Mouse (Mus musculus) gastrocnemius, adult 18-20 months (tissue): Measurements from ENCODE around the gene Hist1h2bp. TPM values are rescaled to one million over a fixed set of nuclear protein-coding genes. Genes with fewer than 3 reads are reported as not detected.
"Not testable (repeated sequence)": the region's sequence is repeated elsewhere in the genome, so short reads cannot be mapped to it uniquely, and the experiment has no call there.

Source experiments
- DNase-seq: peaks from one replicate; pipeline ENCODE4 v3.0.0; 2021; ENCODE audit warnings: low spot score
- long read RNA-seq, 2 experiments: library from polyadenylated mRNA; stranded (forward); transcript quantifications; one replicate each; pipeline ENCODE4 v2.0.0; 2021
- total RNA-seq, 2 experiments: library from RNA; stranded (reverse); gene quantifications; 2 replicates each; pipeline ENCODE4 v1.2.3; 2021

Gene Hist1h2bp
- not detected for total RNA-seq
- long read RNA-seq, experiment 1: 0 reads
- long read RNA-seq, experiment 2: 0 reads

DNA sequence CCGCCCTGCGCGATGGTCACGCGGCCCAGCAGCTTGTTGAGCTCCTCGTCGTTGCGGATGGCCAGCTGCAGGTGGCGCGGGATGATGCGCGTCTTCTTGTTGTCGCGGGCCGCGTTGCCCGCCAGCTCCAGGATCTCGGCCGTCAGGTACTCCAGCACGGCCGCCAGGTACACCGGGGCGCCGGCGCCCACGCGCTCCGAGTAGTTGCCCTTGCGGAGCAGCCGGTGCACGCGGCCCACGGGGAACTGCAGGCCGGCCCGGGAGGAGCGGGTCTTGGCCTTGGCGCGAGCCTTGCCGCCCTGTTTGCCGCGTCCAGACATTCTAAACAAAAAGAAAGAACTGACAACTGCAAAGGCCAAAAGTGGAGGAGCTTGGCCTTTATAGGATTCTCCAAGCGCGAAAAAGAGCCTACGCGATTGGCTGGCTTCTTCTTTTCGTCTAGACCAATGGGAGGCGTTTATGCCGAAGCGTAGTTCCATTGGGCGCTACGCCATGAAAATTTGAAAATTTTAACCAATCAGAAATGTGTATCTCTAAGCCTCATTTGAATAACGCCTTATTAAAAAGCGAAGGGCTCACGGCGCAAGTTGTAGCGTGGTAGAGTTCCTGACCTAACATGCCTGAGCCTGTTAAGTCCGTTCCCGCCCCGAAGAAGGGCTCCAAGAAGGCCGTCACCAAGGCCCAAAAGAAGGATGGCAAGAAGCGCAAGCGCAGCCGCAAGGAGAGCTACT, at the start of gene Hist1h2bp, which contains the start of gene Hist1h2an:
Hist1h2bp (plus strand) TSS at position 563 of the 731 bp plus-strand sequence.
Hist1h2an (minus strand) TSS at position 320 of the 731 bp plus-strand sequence.
- peak; percentile 91 for DNase-seq

DNA sequence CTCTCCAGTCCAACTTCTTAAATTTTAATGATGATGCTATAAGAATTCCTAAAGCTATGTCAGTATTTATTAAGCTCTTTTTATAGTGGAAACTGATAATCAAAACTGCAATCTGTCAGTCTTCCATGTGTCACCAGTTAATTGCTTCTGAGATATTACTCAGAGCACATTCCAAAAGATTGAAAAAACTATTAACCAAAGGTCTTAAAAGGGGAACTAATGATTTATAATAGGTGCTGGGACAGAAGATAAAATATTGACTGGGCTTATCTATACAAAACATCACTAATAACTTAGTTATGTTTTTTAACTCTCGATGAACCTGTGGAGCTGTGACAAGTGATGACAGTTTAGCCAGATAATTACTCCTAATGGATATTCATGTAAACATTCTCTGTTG, 42.3 kb upstream of the Hist1h2bp start:
- no peak for DNase-seq

DNA sequence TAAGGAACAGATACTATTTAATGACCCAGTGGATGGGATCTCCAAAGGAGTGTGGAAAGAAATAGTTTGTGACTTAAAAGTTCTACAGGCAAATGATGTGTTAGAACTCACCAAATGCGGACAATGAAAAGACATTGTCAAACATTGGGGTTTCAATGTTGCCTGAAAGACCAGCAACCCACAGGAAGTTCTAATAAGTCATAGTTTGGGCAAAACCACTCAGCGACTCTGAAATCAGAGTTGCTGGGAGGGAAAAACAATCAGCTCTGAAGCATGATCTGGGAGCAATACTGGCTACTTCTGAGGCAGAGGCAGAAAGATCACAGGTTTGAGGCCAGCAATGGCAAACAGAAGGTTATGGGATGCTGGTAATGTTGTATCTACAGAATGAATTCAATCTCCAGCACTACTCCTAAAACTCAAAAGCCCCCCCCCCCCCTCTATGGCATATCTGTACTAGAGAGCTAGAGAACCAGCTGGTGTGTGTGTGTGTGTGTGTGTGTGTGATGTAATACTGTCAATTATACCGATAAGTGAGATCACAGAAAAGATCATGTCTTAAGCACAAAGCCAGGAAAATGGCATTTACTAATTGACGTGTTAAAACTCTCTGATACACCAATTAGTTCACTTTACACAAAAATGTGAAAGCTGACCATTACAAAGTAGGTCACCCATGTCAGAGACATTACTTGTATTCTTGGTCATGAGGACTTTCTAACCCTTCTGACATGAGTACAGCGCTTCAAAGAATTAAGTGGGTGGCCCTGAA, 37.7 kb upstream of the Hist1h2bp start:
- no peak for DNase-seq

DNA sequence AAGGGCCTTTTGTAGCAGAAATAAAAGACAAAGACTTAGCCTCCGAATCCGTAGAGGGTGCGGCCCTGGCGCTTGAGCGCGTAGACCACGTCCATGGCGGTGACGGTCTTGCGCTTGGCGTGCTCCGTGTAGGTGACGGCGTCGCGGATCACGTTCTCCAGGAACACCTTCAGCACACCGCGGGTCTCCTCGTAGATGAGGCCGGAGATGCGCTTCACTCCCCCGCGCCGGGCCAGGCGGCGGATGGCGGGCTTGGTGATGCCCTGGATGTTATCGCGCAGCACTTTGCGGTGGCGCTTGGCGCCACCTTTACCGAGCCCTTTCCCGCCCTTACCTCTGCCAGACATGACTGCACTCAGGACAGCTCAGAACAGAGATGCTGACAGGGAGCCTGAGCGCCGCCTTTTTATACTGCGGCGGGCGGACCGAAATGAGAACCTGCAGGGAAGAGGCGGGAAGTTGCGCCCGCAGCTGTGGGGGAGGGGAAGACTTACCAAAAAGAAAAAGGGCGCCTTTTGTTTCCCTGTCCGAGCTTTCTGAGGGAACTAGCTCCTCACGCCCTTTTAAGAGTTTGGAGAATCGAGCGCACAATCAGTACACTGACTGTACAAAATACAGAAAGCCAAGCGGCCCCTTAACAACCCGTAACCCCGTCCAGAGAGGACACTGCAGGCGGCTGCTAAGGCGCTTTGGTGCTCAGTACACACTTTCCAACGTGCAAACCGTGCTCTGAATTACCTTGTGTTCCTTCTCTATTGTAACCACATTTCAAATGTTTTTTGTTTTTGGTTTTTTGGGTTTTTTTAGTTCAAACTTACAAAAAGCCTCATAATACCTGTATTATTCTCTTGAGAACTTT, 36.9 kb upstream of the Hist1h2bp start, which contains the start of gene Hist1h4k:
Hist1h4k (minus strand) TSS at position 347 of the 859 bp plus-strand sequence.
- DNase-seq: peak; percentile 48

DNA sequence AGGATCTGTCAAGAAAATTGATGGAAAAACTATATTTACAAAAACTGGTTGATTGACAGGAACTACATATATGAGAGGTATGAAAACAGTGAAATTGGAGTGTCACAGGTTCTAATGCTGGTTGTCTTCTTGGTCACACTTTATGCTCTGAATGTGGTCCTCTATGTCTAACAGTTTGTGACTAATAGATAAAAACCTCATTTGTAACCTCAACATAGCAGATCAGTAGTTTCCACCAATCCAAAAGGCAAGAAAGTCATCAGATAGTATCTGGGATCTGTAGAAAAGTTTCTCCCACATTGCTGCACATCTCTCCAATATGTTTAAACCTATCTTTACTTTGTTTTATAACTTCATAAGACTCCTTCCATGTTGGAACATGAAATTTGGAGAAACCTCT, 35.8 kb upstream of the Hist1h2bp start:
- no peak for DNase-seq

DNA sequence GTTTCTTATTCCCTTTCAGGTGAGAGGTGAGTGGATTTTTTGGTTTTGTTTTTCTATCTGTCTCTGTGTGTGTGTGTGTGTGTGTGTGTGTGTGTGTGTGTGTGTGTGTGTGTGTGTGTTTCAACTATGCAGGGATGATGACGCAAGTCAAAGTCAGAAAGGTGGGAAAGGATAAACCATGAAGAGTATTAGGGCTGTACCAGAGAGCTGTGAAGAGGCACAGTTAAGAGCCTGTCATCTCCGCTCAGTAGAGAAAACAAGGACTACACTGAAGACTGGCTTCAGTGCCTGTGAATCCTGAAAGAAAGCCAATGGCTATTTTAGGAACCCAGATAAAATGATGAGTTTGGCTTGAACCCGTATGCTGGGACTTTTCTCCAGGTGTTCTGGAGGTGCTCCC, 35.4 kb upstream of the Hist1h2bp start:
- no peak for DNase-seq

DNA sequence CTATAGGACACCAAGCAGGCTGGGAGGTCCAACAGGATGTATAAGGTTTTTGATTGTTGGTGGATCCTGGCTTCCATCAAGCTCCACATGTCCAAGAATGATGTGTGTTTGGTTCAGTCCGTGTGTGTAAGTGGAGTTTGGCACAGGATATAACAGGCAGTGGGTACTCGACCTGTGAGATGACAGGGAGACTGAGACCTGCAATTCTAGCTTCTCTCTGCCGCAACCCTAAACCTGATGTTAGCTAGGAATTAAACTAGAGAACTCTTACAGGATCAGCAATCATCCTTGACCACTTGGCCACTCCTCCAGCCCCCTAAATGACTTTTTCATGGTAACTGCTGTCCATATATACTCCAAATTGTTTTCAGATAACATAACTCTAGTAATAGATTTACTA, 34.9 kb upstream of the Hist1h2bp start:
- no peak for DNase-seq

DNA sequence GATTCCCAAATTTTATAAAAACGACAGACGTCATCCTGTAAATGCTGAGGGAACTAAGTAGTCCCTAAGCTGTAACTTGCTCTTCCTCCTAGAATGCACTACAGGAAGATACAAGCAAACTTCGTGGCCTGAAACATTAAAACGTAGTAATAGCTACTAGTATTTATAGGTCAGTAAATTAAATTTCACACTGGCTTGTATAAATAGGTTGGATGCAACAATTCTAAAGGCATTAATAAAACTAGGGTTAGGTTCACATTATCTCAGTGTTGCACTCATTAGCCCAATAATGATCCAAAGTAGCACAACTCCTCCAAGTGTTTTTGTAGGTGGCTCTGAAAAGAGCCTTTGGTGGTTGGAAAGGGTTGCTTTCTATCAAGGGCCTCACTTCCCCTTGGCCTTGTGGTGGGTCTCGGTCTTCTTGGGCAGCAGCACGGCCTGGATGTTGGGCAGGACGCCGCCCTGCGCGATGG, 34.2 kb upstream of the Hist1h2bp start:
- no peak for DNase-seq

DNA sequence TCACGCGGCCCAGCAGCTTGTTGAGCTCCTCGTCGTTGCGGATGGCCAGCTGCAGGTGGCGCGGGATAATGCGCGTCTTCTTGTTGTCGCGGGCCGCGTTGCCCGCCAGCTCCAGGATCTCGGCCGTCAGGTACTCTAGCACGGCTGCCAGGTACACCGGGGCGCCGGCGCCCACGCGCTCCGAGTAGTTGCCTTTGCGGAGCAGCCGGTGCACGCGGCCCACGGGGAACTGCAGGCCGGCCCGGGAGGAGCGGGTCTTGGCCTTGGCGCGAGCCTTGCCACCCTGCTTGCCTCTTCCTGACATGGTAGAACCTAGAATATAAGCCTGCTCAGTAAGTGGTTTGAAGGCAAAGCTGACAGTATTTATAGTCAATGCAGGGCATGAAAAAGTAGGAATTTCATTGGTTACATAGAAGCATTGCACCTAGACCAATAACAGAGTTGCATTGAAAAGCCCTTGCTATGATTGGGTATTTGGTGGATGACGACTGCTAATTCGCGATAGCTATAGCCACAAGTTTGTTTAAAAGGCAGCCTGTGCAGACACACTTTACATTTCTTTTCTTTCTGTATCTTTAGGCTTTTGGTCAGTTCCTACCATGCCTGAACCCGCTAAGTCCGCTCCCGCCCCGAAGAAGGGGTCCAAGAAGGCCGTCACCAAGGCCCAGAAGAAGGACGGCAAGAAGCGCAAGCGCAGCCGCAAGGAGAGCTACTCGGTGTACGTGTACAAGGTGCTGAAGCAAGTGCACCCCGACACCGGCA, 33.6 kb upstream of the Hist1h2bp start, which contains the start of the genes Hist1h2ak and Hist1h2bn:
Hist1h2ak (minus strand) TSS at position 304 of the 762 bp plus-strand sequence.
Hist1h2bn (plus strand) TSS at position 600 of the 762 bp plus-strand sequence.
- DNase-seq: peak; percentile 27

DNA sequence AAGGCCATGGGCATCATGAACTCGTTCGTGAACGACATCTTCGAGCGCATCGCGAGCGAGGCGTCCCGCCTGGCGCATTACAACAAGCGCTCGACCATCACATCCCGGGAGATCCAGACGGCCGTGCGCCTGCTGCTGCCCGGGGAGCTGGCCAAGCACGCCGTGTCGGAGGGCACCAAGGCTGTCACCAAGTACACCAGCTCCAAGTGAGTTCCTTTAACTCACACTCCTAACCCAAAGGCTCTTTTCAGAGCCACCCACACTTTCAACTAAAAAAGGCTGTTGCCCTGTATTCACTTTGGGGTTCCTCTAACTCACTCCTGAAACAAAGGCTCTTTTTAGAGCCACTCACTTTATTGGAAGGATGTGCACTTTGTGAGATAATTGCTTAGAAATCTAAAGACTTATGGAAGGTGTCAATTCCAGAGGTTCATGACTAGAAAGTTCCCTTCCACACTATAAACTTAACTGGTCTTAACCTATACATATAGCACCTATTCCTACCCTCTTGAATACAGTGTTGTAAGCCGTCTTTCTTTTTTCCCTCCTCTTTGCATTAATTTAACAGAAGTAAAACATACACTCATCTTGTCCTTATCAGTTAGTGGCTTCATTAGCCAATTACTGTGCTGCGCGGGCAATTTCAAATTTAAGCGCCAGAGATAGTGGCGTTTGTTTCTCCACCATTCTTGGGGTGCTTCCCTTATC, 32.8 kb upstream of the Hist1h2bp start:
- not testable (repeated sequence) for DNase-seq

DNA sequence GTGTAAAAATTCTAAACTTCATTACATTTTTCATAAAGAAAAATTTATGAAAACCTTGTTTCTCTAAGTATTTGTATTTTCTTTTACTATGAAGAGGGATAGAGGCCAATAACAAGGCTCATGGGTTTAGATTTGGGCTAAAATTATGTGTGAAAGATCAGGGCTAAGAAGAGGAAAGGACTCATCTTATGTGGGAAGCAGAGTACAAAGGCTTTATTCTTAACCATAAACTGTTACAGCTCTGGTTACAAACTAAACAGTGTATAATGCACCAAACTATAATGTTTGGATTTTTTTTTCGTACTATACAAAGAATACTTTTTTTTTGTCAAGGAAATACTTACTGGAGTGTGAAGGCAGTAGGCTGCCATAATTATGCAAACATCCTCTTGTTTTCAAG, 31.6 kb upstream of the Hist1h2bp start:
- DNase-seq: no peak

DNA sequence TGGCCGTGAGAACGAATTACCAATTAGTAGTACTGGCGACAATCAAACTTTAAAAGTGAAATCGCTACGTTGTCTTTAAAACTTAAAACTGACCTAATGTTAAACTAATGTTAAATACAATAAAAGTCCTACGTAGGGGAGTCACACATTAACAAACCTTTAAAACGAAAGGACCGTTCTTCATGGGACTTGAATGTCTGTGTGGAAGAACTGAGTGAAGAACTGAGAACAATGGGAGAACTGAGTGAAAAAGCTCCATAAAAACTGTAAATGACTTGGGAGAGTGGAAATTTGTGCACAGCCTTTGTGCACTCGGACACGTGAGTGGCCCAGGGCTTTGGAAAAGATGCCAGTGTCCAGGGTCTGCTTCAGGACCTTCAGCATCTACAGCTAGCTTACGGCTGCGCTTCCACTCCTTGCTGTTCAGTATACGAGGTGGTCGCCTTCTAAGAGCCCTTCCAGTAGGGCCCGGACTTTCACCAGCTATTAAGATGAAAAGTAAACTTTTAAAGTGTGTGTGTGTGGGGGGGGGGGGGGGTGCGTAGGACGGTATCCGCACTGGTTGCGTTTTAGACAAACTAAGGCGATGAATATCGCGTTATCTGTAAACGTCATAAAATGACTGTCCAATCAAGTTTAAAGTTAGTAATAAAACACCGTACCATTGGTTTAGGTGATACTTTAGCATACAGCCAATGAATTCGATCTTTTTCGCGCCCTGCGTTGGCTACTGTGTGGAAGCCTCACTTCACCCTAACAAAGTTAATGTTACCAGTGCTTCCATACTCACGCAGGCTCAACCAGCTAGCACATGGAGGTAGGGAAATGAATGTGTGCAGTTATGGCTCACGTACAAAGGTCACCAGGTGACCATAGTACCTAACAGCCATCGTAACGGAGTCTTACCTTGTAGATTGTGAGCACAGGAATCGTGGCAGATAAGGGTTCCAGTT, 8.2 kb upstream of the Hist1h2bp start:
- peak; percentile 58 for DNase-seq

DNA sequence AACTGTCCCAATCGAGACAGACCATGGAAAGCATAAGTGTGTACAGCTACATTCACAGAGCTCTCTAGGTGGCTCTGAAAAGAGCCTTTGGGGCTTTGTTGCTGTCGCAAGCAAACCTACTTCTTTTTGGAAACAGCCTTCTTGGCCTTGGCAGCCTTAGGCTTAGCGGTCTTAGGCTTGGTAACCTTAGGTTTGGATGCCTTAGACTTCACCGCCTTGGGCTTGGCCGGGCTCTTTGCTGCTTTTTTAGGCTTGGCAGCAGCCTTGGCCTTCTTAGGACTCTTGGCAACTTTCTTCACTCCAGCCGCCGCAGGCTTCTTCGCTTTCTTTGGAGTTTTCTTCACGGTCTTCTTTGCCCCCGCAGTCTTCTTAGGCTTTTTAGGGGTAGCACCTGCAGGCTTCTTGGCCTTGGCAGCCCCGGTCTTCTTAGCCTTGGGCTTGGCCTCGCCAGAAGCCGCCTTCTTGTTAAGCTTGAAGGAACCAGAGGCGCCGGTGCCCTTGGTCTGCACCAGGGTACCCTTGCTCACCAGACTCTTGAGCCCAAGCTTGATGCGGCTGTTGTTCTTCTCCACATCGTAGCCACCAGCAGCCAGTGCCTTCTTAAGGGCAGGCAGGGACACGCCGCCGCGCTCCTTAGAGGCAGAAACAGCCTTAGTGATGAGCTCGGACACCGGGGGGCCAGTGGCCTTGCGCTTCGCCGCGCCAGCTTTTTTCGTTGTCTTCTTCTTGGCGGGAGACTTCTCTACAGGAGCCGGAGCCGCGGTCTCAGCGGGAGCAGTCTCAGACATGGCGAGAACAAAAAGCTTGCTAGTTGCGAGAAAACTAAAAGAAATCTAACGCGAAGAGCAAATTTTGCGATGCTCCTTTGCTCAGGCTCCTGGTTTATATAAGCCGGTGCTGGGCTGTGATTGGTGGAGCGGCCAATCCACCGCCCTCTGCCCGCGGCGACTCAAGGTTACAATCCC, 7.2 kb upstream of the Hist1h2bp start, which contains the start of gene Hist1h1b:
Hist1h1b (minus strand) TSS at position 859 of the 965 bp plus-strand sequence.
- DNase-seq: peak; percentile 9

DNA sequence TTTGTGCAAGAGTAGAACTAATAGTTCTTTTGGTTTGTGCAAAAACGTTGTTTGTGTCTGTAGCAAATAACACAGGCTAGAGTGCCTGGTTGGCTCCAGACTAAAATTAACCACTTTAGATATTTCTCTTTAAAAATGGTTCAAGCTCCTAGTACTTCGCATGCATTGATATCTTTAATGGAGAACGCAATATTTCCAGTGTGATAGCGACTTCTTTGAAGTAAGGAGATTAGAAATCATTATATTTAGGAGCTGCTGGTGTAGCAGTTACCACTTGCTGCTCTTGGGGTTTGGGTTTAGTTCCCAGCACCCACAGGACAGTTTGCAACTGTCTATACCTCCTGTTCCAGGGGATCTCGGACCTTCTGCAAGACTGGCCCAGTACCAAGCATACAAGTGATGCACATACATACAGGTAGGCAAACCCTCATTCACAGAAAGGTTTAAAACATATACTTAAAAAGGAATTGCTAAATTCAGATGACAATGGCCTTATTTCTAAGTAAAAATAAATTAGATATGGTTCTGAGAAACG, 6.2 kb upstream of the Hist1h2bp start:
- no peak for DNase-seq

DNA sequence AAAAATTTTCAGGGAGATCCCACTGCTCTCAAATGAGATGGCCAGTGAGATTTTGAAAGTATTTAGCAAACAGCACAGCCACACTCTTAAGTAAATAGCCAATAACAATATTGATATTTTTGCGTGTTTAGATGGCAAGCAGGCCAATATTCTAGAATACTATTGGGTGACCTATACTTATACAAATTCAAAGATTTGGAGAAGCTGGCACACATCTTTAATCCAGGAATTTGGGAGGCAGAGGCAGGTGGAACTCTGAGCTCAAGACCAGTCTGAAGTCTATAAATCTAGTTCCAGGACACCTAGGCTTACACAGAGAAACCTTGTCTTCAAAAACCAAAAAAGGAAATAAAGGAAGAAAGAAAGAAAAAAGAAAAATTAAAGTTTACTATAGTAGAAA, 5.6 kb upstream of the Hist1h2bp start:
- DNase-seq: no peak

DNA sequence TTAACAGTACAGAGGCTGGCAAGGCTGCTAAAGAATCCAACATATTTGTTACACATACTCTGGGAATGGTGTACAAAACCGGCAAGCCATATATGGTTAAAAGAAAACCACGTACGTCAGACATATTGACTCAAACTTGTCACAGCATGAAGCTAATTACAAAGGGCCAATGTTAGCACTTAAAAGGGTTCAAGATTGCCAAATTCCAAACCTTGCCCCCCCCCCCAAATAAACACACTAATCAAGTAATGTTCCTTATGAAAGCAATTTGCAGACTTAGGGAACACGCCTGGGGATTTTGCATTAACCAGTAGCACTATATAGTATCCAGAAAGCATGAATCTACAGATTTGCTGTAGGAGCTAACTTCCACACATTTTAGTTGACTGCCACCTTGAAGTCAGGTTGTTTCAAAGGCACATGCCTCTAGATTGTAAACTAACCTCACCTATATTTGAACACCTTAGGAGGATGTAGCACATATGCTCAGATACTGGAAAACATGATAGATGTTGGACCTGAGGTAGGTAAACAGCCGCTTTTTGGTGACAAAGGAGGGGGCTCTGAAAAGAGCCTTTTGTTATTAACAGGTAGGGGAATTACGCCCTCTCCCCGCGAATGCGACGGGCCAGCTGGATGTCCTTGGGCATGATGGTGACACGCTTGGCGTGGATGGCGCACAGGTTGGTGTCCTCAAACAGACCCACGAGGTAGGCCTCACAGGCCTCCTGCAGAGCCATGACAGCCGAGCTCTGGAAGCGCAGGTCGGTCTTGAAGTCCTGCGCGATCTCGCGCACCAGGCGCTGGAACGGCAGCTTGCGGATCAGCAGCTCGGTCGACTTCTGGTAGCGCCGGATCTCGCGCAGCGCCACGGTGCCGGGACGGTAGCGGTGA, 4.7 kb upstream of the Hist1h2bp start:
- DNase-seq: not testable (repeated sequence)
